Mouse (Mus musculus): Measurements from ENCODE around the gene Cma1. TPM values are rescaled to one million over a fixed set of nuclear protein-coding genes. Genes with fewer than 3 reads are reported as not detected.

Cma1 gene
- polyA plus RNA-seq, 1 experiment: not detected

DNA sequence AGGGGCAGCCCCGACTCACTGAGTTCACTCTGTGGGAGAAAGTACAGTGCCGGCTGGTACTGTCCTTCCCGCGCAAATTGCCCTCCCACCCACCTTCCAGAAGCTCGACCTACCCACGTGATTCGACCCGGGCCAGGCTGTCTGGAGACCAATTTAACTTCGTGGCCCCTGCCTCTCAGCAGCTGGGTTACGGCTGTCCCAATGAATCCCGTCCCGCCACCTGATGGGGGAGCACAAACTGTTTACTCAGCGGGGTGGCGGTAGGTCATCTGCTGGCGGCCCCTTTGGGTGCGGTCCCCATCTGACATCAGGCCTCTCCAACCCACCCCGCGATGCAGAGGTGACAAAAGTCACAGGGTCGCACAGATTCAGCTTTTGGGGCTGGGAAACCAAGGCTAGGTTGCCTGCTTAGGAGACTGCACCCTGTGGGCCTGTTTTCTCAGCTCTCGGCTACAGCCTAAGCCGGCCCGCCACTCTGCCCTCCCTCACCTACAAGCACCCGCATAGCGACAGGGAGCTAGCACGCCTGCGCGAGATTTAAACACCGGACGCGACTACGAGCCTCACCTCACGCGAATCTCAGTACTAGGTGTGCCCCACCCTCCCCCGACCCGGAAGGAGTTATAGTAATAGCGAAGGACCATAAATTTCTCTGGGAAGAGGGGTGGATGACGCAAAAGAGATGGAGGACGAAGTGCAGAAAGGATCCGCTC, 44.6 kb downstream of the Cma1 start, which contains the start of gene Sdr39u1:
Gene Sdr39u1 (minus strand): TSS at position 593 of the 713 bp plus-strand sequence.
- TF ChIP-seq GATA1 (IDR thresholded peaks at IDR 0.05; ENCODE audit: low read length): no peak

DNA sequence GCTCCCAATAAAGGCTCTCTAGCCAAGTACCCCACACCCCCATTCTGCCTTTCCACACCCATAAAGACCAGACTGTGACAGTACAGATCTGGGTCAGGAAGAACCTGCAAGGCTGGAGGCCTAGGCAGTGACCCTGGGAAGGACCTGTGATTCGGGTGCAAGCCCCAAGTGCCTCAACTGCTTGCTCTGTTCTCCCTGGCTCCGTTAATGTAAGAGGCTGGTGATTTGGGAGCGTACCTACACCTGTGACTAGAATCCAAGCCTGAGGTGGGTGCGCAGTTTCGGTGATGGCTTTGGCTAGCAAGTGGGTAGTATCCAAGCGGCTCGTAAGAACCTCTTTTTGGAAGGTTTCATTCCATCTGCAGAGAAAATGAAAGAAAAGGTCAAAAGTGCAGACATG, 45.5 kb downstream of the Cma1 start:
- no peak for TF ChIP-seq GATA1 (IDR thresholded peaks at IDR 0.05; ENCODE audit: low read length)

DNA sequence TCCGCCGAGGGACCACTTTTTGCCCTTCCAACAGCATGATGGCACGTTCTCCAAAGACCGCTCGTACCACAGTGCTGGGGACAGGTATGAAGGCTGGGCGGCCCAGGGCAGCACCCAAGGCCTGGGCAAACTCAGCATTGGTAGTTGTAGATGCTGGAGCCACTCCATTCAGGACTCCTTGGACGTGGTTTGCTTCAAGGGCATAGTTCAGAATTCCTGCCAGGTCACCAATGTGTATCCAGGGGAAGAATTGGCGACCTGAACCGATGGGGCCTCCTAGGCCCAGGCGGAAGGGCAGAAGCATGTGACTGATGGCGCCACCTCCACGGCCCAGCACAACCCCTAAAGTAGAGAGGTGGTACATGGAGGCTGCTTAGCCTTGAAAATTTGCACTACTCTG, 46.8 kb downstream of the Cma1 start:
- no peak for TF ChIP-seq GATA1 (IDR thresholded peaks at IDR 0.05; ENCODE audit: low read length)

Other genes starting within 250 kb of the Cma1 start
- gene Tgm1, start 230.7 kb downstream of the Cma1 start, polyA plus RNA-seq (2012): 7.5 and 9.0 TPM in 2 replicates
- gene Rabggta, start 222.4 kb downstream of the Cma1 start, polyA plus RNA-seq (2012): 19.2 and 26.8 TPM in 2 replicates
- gene Dhrs1, start 199.0 kb downstream of the Cma1 start, polyA plus RNA-seq (2012): 2.0 and 3.8 TPM in 2 replicates
- gene Nop9, start 199.0 kb downstream of the Cma1 start, polyA plus RNA-seq (2012): 49.1 and 80.2 TPM in 2 replicates
- gene Cideb, start 186.2 kb downstream of the Cma1 start, polyA plus RNA-seq (2012): not detected in 2 replicates
- gene Ltb4r2, start 183.2 kb downstream of the Cma1 start, polyA plus RNA-seq (2012): not detected in 2 replicates
- gene Ltb4r1, start 178.7 kb downstream of the Cma1 start, polyA plus RNA-seq (2012): 0.21 TPM in 1 of 2 replicates, not detected in the other
- gene Adcy4, start 160.6 kb downstream of the Cma1 start, polyA plus RNA-seq (2012): 0.01 and 0.06 TPM in 2 replicates
- 0.28 and 0.29 TPM in 2 replicates for gene Ripk3, start 155.8 kb downstream of the Cma1 start, polyA plus RNA-seq (2012)
- gene Nfatc4, start 121.5 kb downstream of the Cma1 start, polyA plus RNA-seq (2012): 0.04 TPM in 1 of 2 replicates, not detected in the other
- gene Nynrin, start 90.7 kb downstream of the Cma1 start, polyA plus RNA-seq (2012): 0.05 and 0.06 TPM in 2 replicates
- gene Cbln3, start 60.3 kb downstream of the Cma1 start, polyA plus RNA-seq (2012): 0.08 and 0.09 TPM in 2 replicates
- 15.0 and 15.8 TPM in 2 replicates for gene Khnyn, start 59.7 kb downstream of the Cma1 start, polyA plus RNA-seq (2012)
- not detected in 2 replicates for gene Sdr39u1, start 44.4 kb downstream of the Cma1 start, polyA plus RNA-seq (2012)
- gene Cma2, start 6.3 kb upstream of the Cma1 start, polyA plus RNA-seq (2012): not detected in 2 replicates
- gene Mcpt1, start 73.3 kb upstream of the Cma1 start, polyA plus RNA-seq (2012): 0.05 and 0.10 TPM in 2 replicates
- not detected in 2 replicates for gene Mcpt9, start 85.8 kb upstream of the Cma1 start, polyA plus RNA-seq (2012)
- 0.08 TPM in 2 replicates for gene Mcpt2, start 97.4 kb upstream of the Cma1 start, polyA plus RNA-seq (2012)
- not detected in 2 replicates for gene Mcpt4, start 117.6 kb upstream of the Cma1 start, polyA plus RNA-seq (2012)
- not detected in 2 replicates for gene Mcpt8, start 140.6 kb upstream of the Cma1 start, polyA plus RNA-seq (2012)
- not detected in 2 replicates for gene Ctsg, start 157.9 kb upstream of the Cma1 start, polyA plus RNA-seq (2012)
- not detected in 2 replicates for gene Gzme, start 175.9 kb upstream of the Cma1 start, polyA plus RNA-seq (2012)
- gene Gzmd, start 187.9 kb upstream of the Cma1 start, polyA plus RNA-seq (2012): not detected in 2 replicates
- gene Gzmg, start 214.9 kb upstream of the Cma1 start, polyA plus RNA-seq (2012): not detected in 2 replicates
- not detected in 2 replicates for gene Gzmn, start 229.9 kb upstream of the Cma1 start, polyA plus RNA-seq (2012)

Data from G1E-ER4 (cell line).